Mouse (Mus musculus) spleen, embryonic (tissue): ENCODE results near the gene Gm10720.
"Not testable (repeated sequence)": the region's sequence is repeated elsewhere in the genome, so short reads cannot be mapped to it uniquely, and the experiment has no call there.

Source experiments
- CTCF ChIA-PET: fragments of 350-600 bp; sonication (Branson Sonifier 250); formaldehyde crosslinking; loops from one replicate; lab custom pipeline; 2022; lab: Charles Lee

Gm10720 gene

DNA sequence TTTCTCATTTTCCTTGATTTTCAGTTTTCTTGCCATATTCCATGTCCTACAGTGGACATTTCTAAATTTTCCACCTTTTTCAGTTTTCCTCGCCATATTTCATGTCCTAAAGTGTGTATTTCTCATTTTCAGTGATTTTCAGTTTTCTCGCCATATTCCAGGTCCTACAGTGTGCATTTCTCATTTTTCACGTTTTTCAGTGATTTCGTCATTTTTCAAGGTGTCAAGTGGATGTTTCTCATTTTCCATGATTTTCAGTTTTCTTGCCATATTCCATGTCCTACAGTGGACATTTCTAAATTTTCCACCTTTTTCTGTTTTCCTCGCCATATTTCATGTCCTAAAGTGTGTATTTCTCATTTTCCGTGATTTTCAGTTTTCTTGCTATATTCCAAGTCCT, 10.2 kb downstream of the Gm10720 start:
- CTCF ChIA-PET = not testable (repeated sequence)

- CTCF ChIA-PET = not testable (repeated sequence)
Measured at GRCm38 (mm10) chr9:3026136-3026535, 10.7 kb downstream of the Gm10720 start.

DNA sequence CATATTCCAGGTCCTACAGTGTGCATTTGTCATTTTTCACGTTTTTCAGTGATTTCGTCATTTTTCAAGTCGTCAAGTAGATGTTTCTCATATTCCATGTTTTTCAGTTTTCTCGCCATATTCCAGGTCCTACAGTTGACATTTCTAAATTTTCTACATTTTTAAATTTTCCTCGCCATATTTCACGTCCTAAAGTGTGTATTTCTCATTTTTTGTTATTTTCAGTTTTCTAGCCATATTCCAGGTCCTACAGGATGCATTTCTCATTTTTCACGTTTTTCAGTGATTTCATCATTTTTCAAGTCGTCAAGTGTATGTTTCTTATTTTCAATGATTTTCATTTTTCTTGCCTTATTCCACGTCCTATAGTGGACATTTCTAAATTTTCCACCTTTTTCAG, 11.3 kb downstream of the Gm10720 start:
- CTCF ChIA-PET = not testable (repeated sequence)

- CTCF ChIA-PET = not testable (repeated sequence)
Measured at GRCm38 (mm10) chr9:3027200-3027599, 11.7 kb downstream of the Gm10720 start.

GRCm38 (mm10) chr9:3029276-3030000, 14.0 kb downstream of the Gm10720 start:
- CTCF ChIA-PET = not testable (repeated sequence)

GRCm38 (mm10) chr9:3030677-3031318, 15.3 kb downstream of the Gm10720 start:
- CTCF ChIA-PET = not testable (repeated sequence)

DNA sequence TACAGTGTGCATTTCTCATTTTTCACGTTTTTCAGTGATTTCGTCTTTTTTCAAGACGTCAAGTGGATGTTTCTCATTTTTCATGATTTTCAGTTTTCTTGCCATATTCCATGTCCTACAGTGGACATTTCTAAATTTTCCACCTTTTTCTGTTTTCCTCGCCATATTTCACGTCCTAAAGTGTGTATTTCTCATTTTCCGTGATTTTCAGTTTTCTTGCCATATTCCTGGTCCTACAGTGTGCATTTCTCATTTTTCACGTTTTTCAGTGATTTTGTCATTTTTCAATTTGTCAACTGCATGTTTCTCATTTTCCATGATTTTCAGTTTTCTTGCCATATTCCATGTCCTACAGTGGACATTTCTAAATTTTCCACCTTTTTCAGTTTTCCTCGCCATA, 18.8 kb downstream of the Gm10720 start, which contains the start of gene Gm17535:
Gm17535 (plus strand) TSS at position 301 of the 400 bp plus-strand sequence.
- CTCF ChIA-PET = not testable (repeated sequence)

GRCm38 (mm10) chr9:3036577-3036976, 21.1 kb downstream of the Gm10720 start, which contains the start of gene Gm10715:
Gene Gm10715 (plus strand): TSS chr9:3036877.
- CTCF ChIA-PET = not testable (repeated sequence)

DNA sequence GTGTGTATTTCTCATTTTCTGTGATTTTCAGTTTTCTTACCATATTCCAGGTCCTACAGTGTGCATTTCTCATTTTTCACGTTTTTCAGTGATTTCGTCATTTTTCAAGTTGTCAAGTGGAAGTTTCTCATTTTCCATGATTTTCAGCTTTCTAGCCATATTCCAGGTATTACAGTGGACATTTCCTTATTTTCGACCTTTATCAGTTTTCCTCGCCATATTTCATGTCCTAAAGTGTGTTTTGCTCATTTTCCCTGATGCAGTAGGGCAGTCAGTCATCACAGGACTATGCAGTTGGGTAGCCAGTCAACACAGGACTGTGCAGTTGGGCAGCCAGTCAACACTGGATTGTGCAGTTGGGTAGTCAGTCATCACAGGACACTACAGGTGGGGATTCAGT, 22.7 kb downstream of the Gm10720 start:
- CTCF ChIA-PET = not testable (repeated sequence)
